11 mouse cellular contexts compared by ENCODE assay signal in genomic region chr11:96301837-96302236, GRCm38 (mm10). TPM values are rescaled to one million over a fixed set of nuclear protein-coding genes. Genes with fewer than 3 reads are reported as not detected.
A peak's percentile ranks its signal among the peaks of the same experiment; 100 is the strongest.
DNase-seq lines count a peak whose midpoint lies in the region; ATAC-seq and TF ChIP-seq lines count a peak whose summit lies in the region.
"Had no signal": no experiment of that assay in that cellular context is flagged by ENCODE, and none has a peak within 500 bp of the region (broad histone marks: within the 10 kb centered on the region; RNA-seq: fewer than 3 reads in every experiment).

No protein-coding gene starts in this region.

- no peaks in the 10 kb centered on the region for H3K4me1 ChIP-seq in stomach, postnatal 0 days (replicated peaks; ENCODE audit: control insufficient read depth, insufficient read depth)
- H3K4me1 ChIP-seq in forebrain, embryonic 11.5 days (replicated peaks; ENCODE audit: control insufficient read depth, insufficient read depth, low read length) = peaks cover 3% of the 10 kb centered on the region; the same call in 1 of the 2 replicates
- peaks cover 33% of the 10 kb centered on the region for H3K4me1 ChIP-seq in heart, embryonic 10.5 days

- H3K27me3 ChIP-seq in stomach, postnatal 0 days (ENCODE audit: control insufficient read depth, insufficient read depth, low read length) = peaks cover 3% of the 10 kb centered on the region; the same call in 1 of the 2 replicates
- peaks cover 100% of the 10 kb centered on the region for H3K27me3 ChIP-seq in forebrain, embryonic 11.5 days (ENCODE audit: control insufficient read depth, insufficient read depth, low read length)
- H3K27me3 ChIP-seq in heart, embryonic 10.5 days (ENCODE audit: insufficient read depth, poor library complexity, severe bottlenecking) = peaks cover 100% of the 10 kb centered on the region
- H3K27me3 ChIP-seq: Patski had no signal

- peak overlapping the region; percentile 72 for H3K4me2 ChIP-seq in stomach, postnatal 0 days (replicated peaks; ENCODE audit: low read depth)
- no peak overlapping the region for H3K4me2 ChIP-seq in forebrain, embryonic 11.5 days (ENCODE audit: low read depth, low read length, severe bottlenecking)
- H3K4me2 ChIP-seq: midbrain, embryonic 13.5 days had no signal

- no peak for TF ChIP-seq EP300 in stomach, postnatal 0 days (optimal IDR thresholded peaks at IDR 0.05)

- DNase-seq in adrenal gland, adult 18-20 months (ENCODE audit: low spot score in 2 of 2) = peak; percentile 71 to 76
- DNase-seq in adrenal gland, postnatal 4 days (ENCODE audit: low spot score in 2 of 2) = no peak
- DNase-seq in urinary bladder, postnatal 14 days (ENCODE audit: low spot score) = peak; percentile 30
- no peak for DNase-seq in urinary bladder, postnatal 10 days (ENCODE audit: low spot score)
- DNase-seq in left cerebral cortex, postnatal 14 days (ENCODE audit: low spot score in 2 of 2) = peak; percentile 18 to 45
- no peak for DNase-seq in stomach, postnatal 0 days (ENCODE audit: low spot score)
- DNase-seq in forebrain, embryonic 11.5 days (ENCODE audit: low spot score) = no peak
- no peak for DNase-seq in heart, embryonic 10.5 days (ENCODE audit: low spot score)

- H3K9ac ChIP-seq in stomach, postnatal 0 days (ENCODE audit: low read length) = peak overlapping the region; percentile 41
- H3K9ac ChIP-seq in forebrain, embryonic 11.5 days (ENCODE audit: low read length) = no peak overlapping the region
- H3K9ac ChIP-seq: midbrain, embryonic 13.5 days had no signal

- peak overlapping the region; percentile 46 for H3K27ac ChIP-seq in stomach, postnatal 0 days (replicated peaks)
- H3K27ac ChIP-seq in forebrain, embryonic 11.5 days (ENCODE audit: low read depth, low read length) = no peak overlapping the region
- H3K27ac ChIP-seq in heart, embryonic 10.5 days = no peak overlapping the region
- H3K27ac ChIP-seq: left cerebral cortex, adult 2 months; midbrain, embryonic 13.5 days had no signal

- H3K4me3 ChIP-seq in stomach, postnatal 0 days (ENCODE audit: low read depth, low read length) = peak overlapping the region; percentile 17
- no peak overlapping the region for H3K4me3 ChIP-seq in forebrain, embryonic 11.5 days (ENCODE audit: low read depth, low read length)
- no peak overlapping the region for H3K4me3 ChIP-seq in heart, embryonic 10.5 days
- H3K4me3 ChIP-seq: left cerebral cortex, adult 2 months; midbrain, embryonic 13.5 days had no signal

- whole genome bisulfite sequencing in stomach, postnatal 0 days = 12% methylated on average over 14 of the region's 15 CpGs
- WGBS in forebrain, embryonic 11.5 days = 2% methylated on average over 15 of the region's 15 CpGs
- under 1% methylated on average over 15 of the region's 15 CpGs for WGBS in heart, embryonic 10.5 days

- no peaks in the 10 kb centered on the region for H3K36me3 ChIP-seq in stomach, postnatal 0 days (ENCODE audit: control insufficient read depth, insufficient read depth, low read length)
- no peaks in the 10 kb centered on the region for H3K36me3 ChIP-seq in forebrain, embryonic 11.5 days (ENCODE audit: control insufficient read depth, insufficient read depth, low read length)
- no peaks in the 10 kb centered on the region for H3K36me3 ChIP-seq in heart, embryonic 10.5 days
- H3K36me3 ChIP-seq: midbrain, embryonic 13.5 days had no signal

- no peak for ATAC-seq in stomach, postnatal 0 days (ENCODE audit: low FRiP score, low TSS enrichment)
- no peak for ATAC-seq in forebrain, embryonic 11.5 days (replicated peaks; ENCODE audit: low FRiP score)
- ATAC-seq: midbrain, embryonic 13.5 days; Patski had no signal

- no peaks in the 10 kb centered on the region for H3K9me3 ChIP-seq in stomach, postnatal 0 days (ENCODE audit: control insufficient read depth, low read length)
- no peaks in the 10 kb centered on the region for H3K9me3 ChIP-seq in forebrain, embryonic 11.5 days (ENCODE audit: control insufficient read depth, low read length)
- no peaks in the 10 kb centered on the region for H3K9me3 ChIP-seq in heart, embryonic 10.5 days
- H3K9me3 ChIP-seq: midbrain, embryonic 13.5 days had no signal

- no peak for TF ChIP-seq CTCF in stomach, postnatal 0 days (IDR thresholded peaks at IDR 0.05; ENCODE audit: low read depth)

- intact Hi-C loops in left cerebral cortex, postnatal 14 days (cut with DNase I) = loop anchor here (5.0 kb wide), 1 partner anchor 370 kb away; no protein-coding TSS in a partner anchor

RNA-seq across cellular contexts. Expression of gene Hoxb5, which starts 1.3 kb away (rescaled TPM):
- total RNA-seq in adrenal gland, adult 18-20 months (2021) = 10 to 100 TPM; 11.6 to 27.3 TPM
- total RNA-seq in adrenal gland, postnatal 4 days (2021) = 10 to 100 TPM; 26.5 to 27.8 TPM
- total RNA-seq in left cerebral cortex, postnatal 14 days (2021) = not detected
- polyA plus RNA-seq in stomach, postnatal 0 days (2015; fragmentation: Nextera tagmentation; extraction: Ambion mirVana) = 7.5 and 8.2 TPM in 2 replicates
- 0.21 TPM in 1 of 2 replicates, not detected in the other for polyA plus RNA-seq in forebrain, embryonic 11.5 days (2014; fragmentation: Nextera tagmentation; extraction: Ambion mirVana)
- polyA plus RNA-seq in heart, embryonic 10.5 days (2016; fragmentation: Nextera tagmentation; extraction: Ambion mirVana) = 1.0 and 5.2 TPM in 2 replicates
- total RNA-seq: left cerebral cortex, adult 2 months had no signal

RNA-seq across cellular contexts. Expression of gene Hoxb6, which starts 9.6 kb away (rescaled TPM):
- total RNA-seq in adrenal gland, adult 18-20 months (2021) = 10 to 100 TPM; 37.0 to 68.1 TPM
- 10 to 100 TPM; 43.6 to 47.9 TPM for total RNA-seq in adrenal gland, postnatal 4 days (2021)
- not detected for total RNA-seq in left cerebral cortex, postnatal 14 days (2021)
- 6.9 and 7.9 TPM in 2 replicates for polyA plus RNA-seq in stomach, postnatal 0 days (2015; fragmentation: Nextera tagmentation; extraction: Ambion mirVana)
- not detected in 2 replicates for polyA plus RNA-seq in forebrain, embryonic 11.5 days (2014; fragmentation: Nextera tagmentation; extraction: Ambion mirVana)
- polyA plus RNA-seq in heart, embryonic 10.5 days (2016; fragmentation: Nextera tagmentation; extraction: Ambion mirVana) = 0.42 and 2.2 TPM in 2 replicates
- total RNA-seq: left cerebral cortex, adult 2 months had no signal
- polyA plus RNA-seq: midbrain, embryonic 13.5 days had no signal

RNA-seq across cellular contexts. Expression of gene Hoxb7, which starts 15.4 kb away (rescaled TPM):
- 10 to 100 TPM; 33.5 to 59.0 TPM for total RNA-seq in adrenal gland, adult 18-20 months (2021)
- total RNA-seq in adrenal gland, postnatal 4 days (2021) = 10 to 100 TPM; 39.4 to 49.8 TPM
- total RNA-seq in left cerebral cortex, postnatal 14 days (2021) = not detected
- 5.5 and 6.0 TPM in 2 replicates for polyA plus RNA-seq in stomach, postnatal 0 days (2015; fragmentation: Nextera tagmentation; extraction: Ambion mirVana)
- polyA plus RNA-seq in forebrain, embryonic 11.5 days (2014; fragmentation: Nextera tagmentation; extraction: Ambion mirVana) = 0.21 TPM in 1 of 2 replicates, not detected in the other
- 0.11 and 1.3 TPM in 2 replicates for polyA plus RNA-seq in heart, embryonic 10.5 days (2016; fragmentation: Nextera tagmentation; extraction: Ambion mirVana)
- total RNA-seq: left cerebral cortex, adult 2 months had no signal
- polyA plus RNA-seq: midbrain, embryonic 13.5 days had no signal

RNA-seq across cellular contexts. Expression of gene Hoxb4, which starts 16.2 kb away (rescaled TPM):
- total RNA-seq in adrenal gland, adult 18-20 months (2021) = 10 to 100 TPM; 16.3 to 22.1 TPM
- 10 to 100 TPM; 19.8 to 22.0 TPM for total RNA-seq in adrenal gland, postnatal 4 days (2021)
- not detected for total RNA-seq in left cerebral cortex, postnatal 14 days (2021)
- 1.2 and 1.6 TPM in 2 replicates for polyA plus RNA-seq in stomach, postnatal 0 days (2015; fragmentation: Nextera tagmentation; extraction: Ambion mirVana)
- not detected in 2 replicates for polyA plus RNA-seq in forebrain, embryonic 11.5 days (2014; fragmentation: Nextera tagmentation; extraction: Ambion mirVana)
- 0.31 and 2.0 TPM in 2 replicates for polyA plus RNA-seq in heart, embryonic 10.5 days (2016; fragmentation: Nextera tagmentation; extraction: Ambion mirVana)
- total RNA-seq: left cerebral cortex, adult 2 months had no signal
- polyA plus RNA-seq: midbrain, embryonic 13.5 days had no signal

RNA-seq across cellular contexts. Expression of gene Hoxb8, which starts 20.1 kb away (rescaled TPM):
- total RNA-seq in adrenal gland, adult 18-20 months (2021) = 100 to 1,000 TPM in 1 of 2 experiments, 10 to 100 TPM in 1; 54.8 to 119 TPM
- 10 to 100 TPM; 58.4 to 61.2 TPM for total RNA-seq in adrenal gland, postnatal 4 days (2021)
- not detected for total RNA-seq in left cerebral cortex, postnatal 14 days (2021)
- polyA plus RNA-seq in stomach, postnatal 0 days (2015; fragmentation: Nextera tagmentation; extraction: Ambion mirVana) = 0.42 and 0.83 TPM in 2 replicates
- not detected in 2 replicates for polyA plus RNA-seq in forebrain, embryonic 11.5 days (2014; fragmentation: Nextera tagmentation; extraction: Ambion mirVana)
- 0.30 TPM in 1 of 2 replicates, not detected in the other for polyA plus RNA-seq in heart, embryonic 10.5 days (2016; fragmentation: Nextera tagmentation; extraction: Ambion mirVana)
- total RNA-seq: left cerebral cortex, adult 2 months had no signal
- polyA plus RNA-seq: midbrain, embryonic 13.5 days had no signal

Comparison
In these comparisons a context has a peak if more than half of its experiments do, and no peak if none do; other contexts are left out.
1. DNase-seq: peak in adrenal gland, adult 18-20 months (2 of 2), urinary bladder, postnatal 14 days (single experiment) and left cerebral cortex, postnatal 14 days (2 of 2); none in adrenal gland, postnatal 4 days (0 of 2), urinary bladder, postnatal 10 days (single experiment), stomach, postnatal 0 days (single experiment), forebrain, embryonic 11.5 days (single experiment) and heart, embryonic 10.5 days (single experiment).
2. RNA of gene Hoxb5, which starts 1.3 kb away (total RNA-seq): 26.5 to 27.8 TPM in adrenal gland, postnatal 4 days and 11.6 to 27.3 TPM in adrenal gland, adult 18-20 months; not detected in left cerebral cortex, postnatal 14 days; every median in the first group is over 10 times any median in the second.
3. RNA of gene Hoxb6, which starts 9.6 kb away (total RNA-seq): 37.0 to 68.1 TPM in adrenal gland, adult 18-20 months and 43.6 to 47.9 TPM in adrenal gland, postnatal 4 days; not detected in left cerebral cortex, postnatal 14 days; every median in the first group is over 10 times any median in the second.
4. RNA of gene Hoxb7, which starts 15.4 kb away (total RNA-seq): 33.5 to 59.0 TPM in adrenal gland, adult 18-20 months and 39.4 to 49.8 TPM in adrenal gland, postnatal 4 days; not detected in left cerebral cortex, postnatal 14 days; every median in the first group is over 10 times any median in the second.